8 mouse cellular contexts compared by ENCODE assay signal in genomic region chr6:49236331-49236730, GRCm38 (mm10). TPM values are rescaled to one million over a fixed set of nuclear protein-coding genes. Genes with fewer than 3 reads are reported as not detected.
DNase-seq lines count a peak whose midpoint lies in the region; ATAC-seq and TF ChIP-seq lines count a peak whose summit lies in the region.

No protein-coding gene starts in this region.

- no peak overlapping the region for H3K4me3 ChIP-seq in forebrain, embryonic 13.5 days
- H3K4me3 ChIP-seq in heart, postnatal 0 days (ENCODE audit: low read depth, low read length) = no peak overlapping the region
- H3K4me3 ChIP-seq in liver, embryonic 12.5 days = no peak overlapping the region
- no peak overlapping the region for H3K4me3 ChIP-seq in stomach, embryonic 15.5 days (replicated peaks)

- WGBS in forebrain, embryonic 13.5 days = 68% methylated on average over 9 of the region's 9 CpGs
- WGBS in heart, postnatal 0 days = 53% methylated on average over 9 of the region's 9 CpGs
- WGBS in liver, embryonic 12.5 days (ENCODE audit: insufficient replicate concordance) = 51% methylated on average over 9 of the region's 9 CpGs
- WGBS in stomach, embryonic 15.5 days = 63% methylated on average over 9 of the region's 9 CpGs

- no peak overlapping the region for H3K27ac ChIP-seq in forebrain, embryonic 13.5 days
- no peak overlapping the region for H3K27ac ChIP-seq in heart, postnatal 0 days (ENCODE audit: low read depth)
- no peak overlapping the region for H3K27ac ChIP-seq in liver, embryonic 12.5 days
- H3K27ac ChIP-seq in stomach, embryonic 15.5 days = no peak overlapping the region

- H3K36me3 ChIP-seq in forebrain, embryonic 13.5 days (ENCODE audit: poor library complexity, severe bottlenecking) = peaks cover 9% of the 10 kb centered on the region
- H3K36me3 ChIP-seq in heart, postnatal 0 days (replicated peaks; ENCODE audit: control insufficient read depth, insufficient read depth, low read length) = no peaks in the 10 kb centered on the region
- 0 out of 2 replicates have a peak, but pooled peaks cover under 1% of the 10 kb centered on the region for H3K36me3 ChIP-seq in liver, embryonic 12.5 days
- H3K36me3 ChIP-seq in stomach, embryonic 15.5 days = no peaks in the 10 kb centered on the region

- no peak overlapping the region for H3K9ac ChIP-seq in forebrain, embryonic 13.5 days
- H3K9ac ChIP-seq in heart, postnatal 0 days (replicated peaks; ENCODE audit: low read depth, low read length) = no peak overlapping the region
- H3K9ac ChIP-seq in liver, embryonic 12.5 days = no peak overlapping the region
- H3K9ac ChIP-seq in stomach, embryonic 15.5 days = no peak overlapping the region

- no peak for TF ChIP-seq CTCF in heart, postnatal 0 days (IDR thresholded peaks at IDR 0.05; ENCODE audit: low read depth)

- TF ChIP-seq EP300 in heart, postnatal 0 days (IDR thresholded peaks at IDR 0.05; ENCODE audit: low read depth) = no peak

- H3K9me3 ChIP-seq in forebrain, embryonic 13.5 days (replicated peaks) = peaks cover 3% of the 10 kb centered on the region
- H3K9me3 ChIP-seq in heart, postnatal 0 days (replicated peaks; ENCODE audit: control insufficient read depth, low read length) = no peaks in the 10 kb centered on the region
- no peaks in the 10 kb centered on the region for H3K9me3 ChIP-seq in liver, embryonic 12.5 days (replicated peaks)
- H3K9me3 ChIP-seq in stomach, embryonic 15.5 days = no peaks in the 10 kb centered on the region

- peak; percentile 100 for ATAC-seq in CD4-positive, CD25-positive, alpha-beta regulatory T cell, adult 4 months
- ATAC-seq in forebrain, embryonic 13.5 days = peak; percentile 98
- ATAC-seq in heart, postnatal 0 days (ENCODE audit: insufficient read depth, low read depth) = peak; percentile 100
- peak; percentile 100 for ATAC-seq in liver, embryonic 12.5 days
- ATAC-seq in stomach, embryonic 15.5 days (ENCODE audit: insufficient read depth, low FRiP score, low read depth) = peak; percentile 100

- no peaks in the 10 kb centered on the region for H3K27me3 ChIP-seq in forebrain, embryonic 13.5 days
- H3K27me3 ChIP-seq in heart, postnatal 0 days (ENCODE audit: control insufficient read depth, insufficient read depth, low read length) = no peaks in the 10 kb centered on the region
- no peaks in the 10 kb centered on the region for H3K27me3 ChIP-seq in liver, embryonic 12.5 days (replicated peaks)
- H3K27me3 ChIP-seq in stomach, embryonic 15.5 days (replicated peaks) = no peaks in the 10 kb centered on the region

- H3K4me1 ChIP-seq in forebrain, embryonic 13.5 days = no peaks in the 10 kb centered on the region
- H3K4me1 ChIP-seq in heart, postnatal 0 days (ENCODE audit: control insufficient read depth, insufficient read depth) = no peaks in the 10 kb centered on the region
- no peaks in the 10 kb centered on the region for H3K4me1 ChIP-seq in liver, embryonic 12.5 days
- no peaks in the 10 kb centered on the region for H3K4me1 ChIP-seq in stomach, embryonic 15.5 days

- DNase-seq in c-Kit-positive CD71-positive TER-119-positive erythroid progenitor cells, embryonic 14.5 days (ENCODE audit: low spot score) = peak; percentile 97
- peak; percentile 97 for DNase-seq in heart, postnatal 0 days (ENCODE audit: low spot score)
- DNase-seq in kidney, postnatal 25 days = peak; percentile 98 to 100
- peak; percentile 100 for DNase-seq in natural killer cell, adult 2 months (ENCODE audit: low spot score in 2 of 2)

- no peak overlapping the region for H3K4me2 ChIP-seq in forebrain, embryonic 13.5 days
- no peak overlapping the region for H3K4me2 ChIP-seq in heart, postnatal 0 days (ENCODE audit: low read depth, low read length)
- H3K4me2 ChIP-seq in liver, embryonic 12.5 days = no peak overlapping the region
- H3K4me2 ChIP-seq in stomach, embryonic 15.5 days = no peak overlapping the region

RNA-seq across cellular contexts. Expression of gene Igf2bp3, which starts 21.6 kb away (rescaled TPM):
- 1 to 10 TPM; 1.2 to 3.0 TPM for polyA plus RNA-seq in CD4-positive, CD25-positive, alpha-beta regulatory T cell, adult 4 months (2017; shearing (Covaris generic))
- polyA plus RNA-seq in forebrain, embryonic 13.5 days (2015; fragmentation: Nextera tagmentation; extraction: Ambion mirVana) = 55.2 and 56.9 TPM in 2 replicates
- total RNA-seq in heart, postnatal 0 days (2014; rRNA removed; ENCODE audit: low replicate concordance) = 9.4 and 21.5 TPM in 2 replicates
- polyA plus RNA-seq in heart, postnatal 0 days (2015; fragmentation: Nextera tagmentation; extraction: Ambion mirVana) = 19.0 and 21.0 TPM in 2 replicates
- polyA plus RNA-seq in liver, embryonic 12.5 days (2016; fragmentation: Nextera tagmentation; extraction: Ambion mirVana) = 32.0 and 33.7 TPM in 2 replicates
- 64.3 and 72.4 TPM in 2 replicates for polyA plus RNA-seq in stomach, embryonic 15.5 days (2015; fragmentation: Nextera tagmentation; extraction: Ambion mirVana)

RNA-seq across cellular contexts. Expression of gene Tra2a, which starts 27.5 kb away (rescaled TPM):
- 10 to 100 TPM; 37.2 to 48.8 TPM for polyA plus RNA-seq in CD4-positive, CD25-positive, alpha-beta regulatory T cell, adult 4 months (2017; shearing (Covaris generic))
- polyA plus RNA-seq in forebrain, embryonic 13.5 days (2015; fragmentation: Nextera tagmentation; extraction: Ambion mirVana) = 164 and 177 TPM in 2 replicates
- total RNA-seq in heart, postnatal 0 days (2014; rRNA removed; ENCODE audit: low replicate concordance) = 33.6 and 41.8 TPM in 2 replicates
- polyA plus RNA-seq in heart, postnatal 0 days (2015; fragmentation: Nextera tagmentation; extraction: Ambion mirVana) = 26.0 and 32.5 TPM in 2 replicates
- 57.7 and 63.0 TPM in 2 replicates for polyA plus RNA-seq in liver, embryonic 12.5 days (2016; fragmentation: Nextera tagmentation; extraction: Ambion mirVana)
- polyA plus RNA-seq in stomach, embryonic 15.5 days (2015; fragmentation: Nextera tagmentation; extraction: Ambion mirVana) = 92.7 and 95.4 TPM in 2 replicates
